Mouse (Mus musculus) MEL-GATA-1-ER (cell line): ENCODE results near the gene Tnfaip8l1.

Experiments used
- DNase-seq: peaks from one replicate; pipeline ENCODE4 v3.0.0-alpha.2; 2012; ENCODE audit warnings: low read depth; ENCODE audit errors: extremely low read depth

Tnfaip8l1 gene

DNA sequence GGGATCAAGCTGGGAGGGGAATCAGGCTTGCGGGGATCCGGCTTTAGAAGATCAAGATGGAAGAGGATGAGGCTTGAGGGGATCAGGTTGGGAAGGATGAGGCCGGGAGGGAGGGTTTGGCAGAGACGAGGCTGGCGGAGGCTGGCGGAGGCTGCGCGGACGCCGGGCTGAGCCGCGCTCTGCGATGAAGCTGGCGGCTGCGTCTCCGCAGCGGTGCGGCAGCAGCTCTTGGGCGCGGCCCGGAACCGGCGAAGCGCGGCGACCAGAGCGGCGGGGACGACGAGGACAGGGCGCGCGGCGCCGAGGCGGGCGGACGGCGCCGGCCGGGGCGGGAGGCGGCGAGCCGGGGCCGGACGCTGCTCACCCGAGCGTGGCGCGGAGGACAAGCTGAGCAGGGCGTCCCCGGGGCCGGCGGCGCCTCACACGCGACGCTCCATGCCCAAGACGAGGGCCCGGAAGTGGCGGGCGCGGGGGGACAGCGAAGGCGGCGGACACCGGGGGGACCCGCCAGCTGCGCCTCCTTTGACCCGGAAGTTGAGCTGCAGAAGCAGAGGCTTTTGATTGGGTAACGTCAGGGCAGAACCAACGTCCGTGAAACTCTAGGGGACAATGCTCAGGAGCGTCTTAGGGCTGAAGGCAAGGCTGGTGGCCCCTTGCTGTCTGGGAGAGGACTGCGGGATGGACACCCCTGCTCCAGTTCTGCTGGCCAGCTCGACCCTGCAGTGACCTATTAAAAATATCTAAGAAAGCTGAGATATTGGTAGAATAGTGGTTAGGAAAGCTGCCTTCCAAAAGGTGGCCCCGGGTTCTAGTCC is 56.3 kb downstream of the Tnfaip8l1 start, which contains the start of gene Dpp9:
Gene Dpp9, minus strand, starts transcription at position 529 of the 815 bp plus-strand sequence.
- DNase-seq: peak; percentile 99

DNA sequence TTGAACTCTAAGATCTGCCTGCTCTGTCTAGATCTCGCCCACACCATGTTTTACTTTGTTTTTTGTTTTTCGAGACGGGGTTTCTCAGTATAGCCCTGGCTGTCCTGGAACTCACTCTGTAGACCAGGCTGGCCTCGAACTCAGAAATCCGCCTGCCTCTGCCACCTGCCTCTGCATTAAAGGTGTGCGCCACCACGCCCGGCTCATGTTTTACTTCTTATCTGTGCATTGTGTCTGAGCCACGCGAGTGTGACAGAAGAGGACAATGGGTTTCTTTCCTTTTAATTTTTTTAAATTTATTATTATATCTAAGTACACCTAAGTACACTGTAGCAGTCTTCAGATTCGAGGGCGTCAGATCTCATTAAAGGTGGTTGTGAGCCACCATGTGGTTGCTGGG is 57.0 kb downstream of the Tnfaip8l1 start:
- DNase-seq: no peak

DNA sequence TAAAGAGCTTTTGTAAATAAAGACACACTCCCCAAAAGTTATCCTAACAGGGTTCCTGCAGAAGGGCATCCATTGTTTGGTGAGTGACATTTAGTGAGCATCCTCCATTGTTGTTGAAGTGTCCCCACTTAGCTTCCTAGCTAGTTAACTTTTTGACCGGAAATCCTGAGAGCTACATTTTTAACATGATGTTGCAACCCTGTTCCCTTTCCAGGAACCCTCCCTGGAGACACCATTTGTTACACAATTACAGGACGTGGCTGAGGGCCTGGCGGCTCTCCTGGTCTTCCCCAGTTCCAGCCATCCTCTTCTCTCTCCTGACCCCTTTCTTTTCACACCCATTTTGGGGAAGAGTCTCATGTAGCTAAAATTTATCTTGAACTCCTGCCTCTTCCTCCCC is 57.5 kb downstream of the Tnfaip8l1 start:
- no peak for DNase-seq
